Mouse (Mus musculus) liver, postnatal 0 days (tissue): ENCODE measurements around the gene St6gal1.

Experiments
- CTCF ChIP-seq: sonication (generic); IDR thresholded peaks from 2 replicates; pipeline ENCODE4 v1.5.1; 2016; ENCODE audit warnings: antibody characterized with exemption, low read depth
- EP300 ChIP-seq: IDR thresholded peaks from 2 replicates; pipeline ENCODE4 v1.6.1; 2016; ENCODE audit warnings: antibody characterized with exemption, low read depth, mild to moderate bottlenecking

GRCm38 (mm10) chr16:23296721-23297120 lies 72.2 kb downstream of the St6gal1 start:
- TF ChIP-seq CTCF (no peak), EP300 (no peak)
